Mouse (Mus musculus) cortical plate, adult 2 months (tissue): Measurements from ENCODE around the gene Dscaml1.

ENCODE experiments used
- CTCF ChIP-seq: fragments of 200-500 bp; IDR thresholded peaks from 2 replicates; pipeline ENCODE4 v1.5.1; 2011; ENCODE audit warnings: mild to moderate bottlenecking, control low read depth, low read length; ENCODE audit not compliant: insufficient read depth; ENCODE audit errors: extremely low read depth
- POLR2A ChIP-seq: fragments of 200-500 bp; IDR thresholded peaks from 2 replicates; pipeline ENCODE4 v1.6.1; 2011; ENCODE audit warnings: mild to moderate bottlenecking, low read length, control low read depth; ENCODE audit not compliant: insufficient read depth; ENCODE audit errors: extremely low read depth

DNA sequence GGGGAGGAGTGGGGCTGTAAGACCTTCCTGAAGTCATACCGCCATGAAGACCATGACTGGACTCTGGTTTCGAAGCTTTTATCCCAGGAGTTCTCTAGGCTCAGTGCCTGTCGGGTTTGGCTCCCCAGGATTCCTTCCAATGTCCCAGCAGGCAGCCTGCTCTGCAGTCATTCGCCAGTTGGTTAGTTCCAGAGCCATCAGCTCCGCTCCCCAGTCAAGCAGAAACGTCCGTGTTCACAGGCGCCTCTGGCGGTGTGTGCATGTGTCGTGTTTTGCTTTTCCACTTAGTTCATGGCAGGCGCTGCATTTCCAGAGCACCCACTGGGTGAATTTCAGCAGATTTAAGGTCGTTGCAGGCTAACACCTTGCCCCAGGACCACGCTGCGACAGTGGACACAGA is 31.9 kb downstream of the Dscaml1 start:
- TF ChIP-seq POLR2A (no peak), CTCF (no peak)
